Mouse (Mus musculus) E14TG2a.4 (cell line): ENCODE data around the gene F13a1.

ENCODE experiments used
- CTCF ChIP-seq: conservative IDR thresholded peaks from 2 replicates; pipeline ENCODE4 v1.5.1; 2014; ENCODE audit warnings: low read length
- NANOG ChIP-seq: IDR thresholded peaks from 2 replicates; pipeline ENCODE4 v1.6.1; 2014; ENCODE audit warnings: borderline replicate concordance, low read length, mixed read lengths

DNA sequence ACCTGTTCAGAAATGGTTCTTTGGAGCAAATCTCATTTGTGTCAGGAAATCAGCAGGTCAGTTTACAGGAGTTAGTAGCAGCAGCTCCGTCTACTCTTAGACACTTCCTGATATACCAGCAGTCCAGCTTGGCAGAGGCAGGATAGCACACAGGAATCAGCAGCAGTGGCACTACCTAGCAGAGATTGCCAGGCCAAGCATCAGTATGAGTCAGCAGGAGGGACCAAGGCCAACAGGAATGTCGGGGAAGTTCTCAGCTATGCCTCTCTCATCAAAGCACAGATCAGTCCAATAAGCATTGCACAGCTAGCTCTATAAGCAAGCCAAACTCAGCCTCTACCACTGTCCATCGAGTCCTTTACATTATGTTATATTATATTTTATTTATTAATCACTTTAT, 210.9 kb downstream of the F13a1 start:
- no peak for TF ChIP-seq CTCF
- TF ChIP-seq NANOG, result no peak
